Mouse (Mus musculus): ENCODE results near the gene Glra1. TPM values are rescaled to one million over a fixed set of nuclear protein-coding genes. Genes with fewer than 3 reads are reported as not detected.

Gene Glra1
- not detected for total RNA-seq (2022)

- peak; percentile 37 for DNase-seq (ENCODE audit: low spot score)
These were observed at the start of gene Glra1 for GRCm38 (mm10) chr11:55607808-55608523. Gene Glra1 (minus strand): TSS chr11:55608198.

DNA sequence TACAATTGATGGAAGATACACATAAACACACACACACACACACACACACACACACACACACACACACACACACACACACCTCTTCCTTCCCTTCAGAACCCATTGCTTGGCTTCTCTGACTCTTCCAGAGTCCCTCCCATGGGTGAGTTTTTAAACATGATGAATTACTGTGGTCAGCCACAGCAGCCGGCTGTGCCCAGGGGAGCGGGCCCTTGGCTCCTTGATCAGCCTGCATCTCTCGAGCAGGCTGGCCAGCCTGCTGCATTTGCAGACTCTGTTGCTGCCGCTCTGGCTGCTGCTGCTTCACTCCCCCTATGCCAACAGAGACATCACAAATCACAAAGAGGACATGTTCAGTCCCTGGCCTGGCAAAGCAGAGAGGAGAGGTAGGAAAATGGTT lies 29.0 kb upstream of the Glra1 start:
- DNase-seq (ENCODE audit: low spot score) = no peak

DNA sequence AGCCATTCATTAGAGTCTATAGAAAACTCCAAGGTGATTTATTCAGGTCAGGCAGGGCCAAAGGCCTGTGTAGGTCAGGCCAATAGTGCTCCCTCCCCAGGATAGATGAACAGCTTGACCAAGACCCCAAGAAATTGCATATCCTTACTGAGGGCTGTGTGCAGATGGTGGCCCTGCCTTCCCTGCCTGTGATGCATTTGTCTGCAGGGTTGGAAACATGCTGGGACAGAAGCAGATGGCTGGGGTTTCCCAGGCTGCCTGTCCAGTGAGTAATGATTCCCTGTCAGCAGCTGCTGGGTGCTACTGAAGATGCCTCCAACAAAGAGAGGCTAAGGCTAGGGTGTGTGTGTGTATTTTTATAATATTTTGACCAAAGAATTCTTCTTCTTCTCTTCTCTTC lies 25.9 kb upstream of the Glra1 start:
- DNase-seq (ENCODE audit: low spot score) = no peak

GRCm38 (mm10) chr11:55614631-55615030 lies 6.6 kb upstream of the Glra1 start:
- peak; percentile 0 for DNase-seq (ENCODE audit: low spot score)

DNA sequence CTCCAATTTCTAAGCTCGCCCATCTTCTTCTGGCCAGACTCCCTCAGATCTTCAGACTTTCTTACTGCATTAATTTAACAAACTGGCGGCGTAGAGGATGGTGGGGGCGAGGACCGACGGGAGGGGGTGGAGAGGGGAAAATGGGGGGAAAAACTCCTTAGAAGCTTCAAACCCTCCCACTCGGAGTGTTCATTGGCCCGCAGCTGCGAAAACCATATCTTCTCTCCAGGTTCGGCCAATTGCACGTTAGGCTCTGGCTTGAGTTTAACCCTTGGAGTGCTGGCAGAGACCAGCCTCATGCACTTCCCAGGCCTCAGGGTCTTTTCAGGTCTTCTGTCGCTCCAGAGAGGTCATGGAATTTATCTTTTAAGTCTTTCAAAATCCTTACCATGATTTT lies 524 bp upstream of the Glra1 start:
- DNase-seq (ENCODE audit: low spot score) = no peak

DNA sequence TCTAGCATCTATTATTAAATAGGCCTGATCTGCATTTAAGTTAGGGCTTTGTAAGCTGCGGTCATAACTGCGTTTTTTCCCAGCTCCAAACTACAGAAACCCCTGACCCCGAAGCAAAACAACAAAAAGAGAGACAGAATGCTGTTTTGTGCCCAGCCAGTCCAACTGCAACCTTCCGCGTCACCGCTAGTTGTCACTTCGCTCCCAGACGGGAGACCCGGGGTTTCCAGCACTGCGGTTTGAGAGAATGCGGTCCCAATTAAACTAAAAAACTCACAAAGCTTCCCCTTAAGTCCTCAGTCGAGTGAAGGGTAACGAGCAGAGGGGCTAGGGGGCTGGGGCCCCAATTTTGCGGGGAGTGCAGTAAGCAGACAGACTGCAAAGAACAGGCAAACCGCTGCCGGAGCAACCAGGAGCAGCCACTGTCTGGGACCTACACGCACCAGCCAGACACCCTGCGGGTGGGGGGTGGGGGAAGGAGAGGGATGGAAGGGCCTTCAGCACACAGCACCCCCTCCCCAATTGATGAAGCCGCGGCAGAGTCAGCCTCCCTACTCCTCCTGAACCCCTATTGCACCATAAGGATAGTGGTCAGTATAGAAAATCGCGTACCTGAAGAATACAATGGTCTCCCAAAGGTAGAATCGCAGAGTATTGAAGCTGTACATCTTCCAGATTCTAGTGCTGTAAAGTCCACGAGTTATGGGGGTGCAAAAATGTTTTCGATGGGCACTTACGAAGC lies 761 bp downstream of the Glra1 start:
- no peak for DNase-seq (ENCODE audit: low spot score)

GRCm38 (mm10) chr11:55601447-55602065 lies 6.4 kb downstream of the Glra1 start:
- no peak for DNase-seq (ENCODE audit: low spot score)

DNA sequence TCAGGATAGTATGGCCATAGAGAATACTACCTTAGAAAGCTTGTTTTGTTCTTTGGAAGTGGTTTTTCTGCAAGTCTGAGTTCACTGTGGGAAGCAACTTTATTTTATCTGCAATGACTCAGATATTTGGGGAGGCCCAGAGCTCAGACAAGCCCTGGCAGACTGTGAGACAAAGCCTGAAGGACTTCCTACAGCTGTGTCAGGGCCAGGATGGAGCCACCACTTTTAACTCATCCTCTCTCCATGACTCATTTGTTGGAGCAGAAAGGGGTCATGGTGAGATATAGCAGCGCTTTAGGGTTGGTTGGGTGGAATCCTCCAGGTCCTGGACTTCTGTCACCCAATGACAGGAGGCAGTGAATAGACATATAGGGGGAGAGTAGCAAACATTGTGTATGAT lies 12.3 kb downstream of the Glra1 start:
- DNase-seq (ENCODE audit: low spot score) = no peak

DNA sequence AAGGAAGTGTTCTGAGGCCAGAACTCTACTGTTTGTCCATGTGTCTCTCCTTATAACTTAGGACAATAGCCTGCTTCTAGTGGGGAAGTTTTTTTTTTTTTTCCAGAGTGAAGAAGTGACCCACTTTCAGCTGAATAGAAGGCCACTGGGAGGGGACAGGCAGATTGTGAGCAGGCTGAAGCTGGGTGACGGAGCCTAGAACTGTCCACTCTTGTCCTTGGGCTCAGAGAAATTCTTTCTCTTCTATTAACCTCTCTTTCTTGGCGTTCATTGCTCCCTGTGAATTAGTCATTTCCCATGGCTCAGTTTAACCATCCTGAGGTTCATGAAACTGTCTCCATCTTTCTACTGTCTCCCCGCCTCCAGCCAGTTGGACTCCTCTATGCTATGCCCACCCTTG lies 13.6 kb downstream of the Glra1 start:
- no peak for DNase-seq (ENCODE audit: low spot score)

GRCm38 (mm10) chr11:55591194-55591593 lies 16.8 kb downstream of the Glra1 start:
- DNase-seq (ENCODE audit: low spot score) = no peak

DNA sequence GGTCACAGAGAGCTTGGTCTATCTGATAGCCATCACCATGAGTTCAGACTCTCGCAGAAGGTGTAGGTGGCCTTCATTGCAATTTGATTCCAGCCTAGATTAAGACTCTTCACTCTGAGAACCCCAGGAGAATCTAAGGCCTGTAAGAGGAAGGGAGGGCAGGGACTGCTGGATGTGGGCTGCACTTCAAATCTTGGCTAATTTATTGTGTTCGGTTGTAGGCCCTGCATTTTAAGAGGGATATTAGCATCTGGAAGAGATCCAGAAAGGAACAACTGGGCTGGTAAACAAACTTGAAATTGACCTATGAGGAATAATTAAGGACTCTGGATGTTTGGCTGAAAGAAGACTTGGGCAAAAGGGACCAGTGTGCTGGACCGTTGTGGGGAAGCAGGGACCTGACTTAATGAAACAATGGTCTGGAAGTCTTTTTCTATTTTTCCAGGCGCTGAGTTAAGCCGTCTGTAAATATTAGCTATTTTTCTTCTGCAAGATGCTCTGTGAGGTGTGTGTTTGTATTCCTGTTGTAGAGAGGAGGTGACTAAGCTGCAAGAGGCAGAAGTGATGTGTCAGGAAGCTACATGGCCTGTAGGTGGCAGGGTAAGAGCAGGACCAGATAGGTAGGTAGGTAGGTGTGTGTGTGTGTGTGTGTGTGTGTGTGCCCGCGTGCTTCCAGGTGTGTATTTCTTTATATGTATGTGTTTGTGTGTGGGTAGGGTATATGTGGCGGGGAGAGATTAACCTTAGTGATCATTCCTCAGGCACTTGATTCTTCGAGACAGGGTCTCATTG lies 18.4 kb downstream of the Glra1 start:
- no peak for DNase-seq (ENCODE audit: low spot score)

- DNase-seq (ENCODE audit: low spot score) = no peak
These were observed 33.6 kb downstream of the Glra1 start for GRCm38 (mm10) chr11:55574397-55574796.

DNA sequence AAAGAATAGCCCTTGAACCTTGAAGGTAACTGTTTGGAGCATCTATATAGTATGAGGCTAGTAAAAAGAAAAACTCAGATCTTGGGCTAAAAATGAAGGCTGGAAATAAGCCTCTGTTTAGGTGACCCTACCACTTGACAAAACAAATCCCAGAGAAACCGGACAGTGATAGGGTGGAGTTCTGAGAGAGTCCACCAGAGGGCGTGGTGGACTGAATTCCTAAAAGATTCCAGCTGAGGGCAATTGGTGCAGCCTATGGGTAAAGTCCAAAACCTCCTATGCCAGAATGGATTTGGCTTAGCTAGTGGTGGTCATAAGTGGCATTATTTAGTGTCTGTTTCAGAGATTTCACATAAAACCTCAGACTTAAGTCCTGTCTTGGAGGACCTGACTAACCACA lies 36.9 kb downstream of the Glra1 start:
- DNase-seq (ENCODE audit: low spot score) = no peak

DNA sequence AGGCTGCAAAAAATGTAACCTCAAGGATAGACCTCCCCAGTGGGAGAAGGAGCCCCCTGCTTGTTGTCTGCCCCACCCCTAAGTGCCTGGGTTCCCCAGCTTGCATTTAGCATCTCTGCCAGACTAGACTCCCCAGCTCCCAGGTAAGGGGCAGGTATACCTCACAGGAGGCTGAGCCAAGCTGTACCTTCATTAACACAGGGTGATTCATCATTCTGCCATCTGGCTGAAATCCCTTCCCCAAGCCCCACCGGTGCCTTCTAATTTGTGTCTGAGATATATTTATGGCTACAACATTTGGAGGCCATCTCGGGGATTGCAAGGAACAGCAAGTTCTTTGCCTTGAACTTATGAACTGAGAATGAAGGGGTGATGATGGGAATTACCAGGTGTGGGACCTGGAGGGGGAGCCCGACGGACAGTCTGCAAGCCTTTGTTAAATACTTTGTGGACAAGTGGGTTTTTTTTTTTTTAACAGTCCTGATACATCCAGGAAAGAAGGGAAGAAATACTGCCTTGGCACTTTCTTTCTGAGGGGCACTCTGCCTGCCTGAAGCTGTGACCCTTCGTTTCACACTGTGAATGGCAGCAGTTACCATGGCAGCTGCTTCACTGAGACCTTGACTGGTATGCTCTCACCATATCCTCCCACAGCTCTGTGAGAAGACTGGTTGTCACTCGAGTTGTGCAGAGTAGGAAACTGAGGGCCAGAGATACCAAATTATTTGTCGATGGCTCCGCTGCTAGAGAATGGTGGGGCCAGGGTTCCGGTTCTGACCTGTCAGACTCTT lies 41.5 kb downstream of the Glra1 start:
- DNase-seq (ENCODE audit: low spot score) = no peak

GRCm38 (mm10) chr11:55545690-55546089 lies 62.3 kb downstream of the Glra1 start:
- DNase-seq (ENCODE audit: low spot score) = no peak

- DNase-seq (ENCODE audit: low spot score) = no peak
These were observed 65.3 kb downstream of the Glra1 start for GRCm38 (mm10) chr11:55542671-55543070.

DNA sequence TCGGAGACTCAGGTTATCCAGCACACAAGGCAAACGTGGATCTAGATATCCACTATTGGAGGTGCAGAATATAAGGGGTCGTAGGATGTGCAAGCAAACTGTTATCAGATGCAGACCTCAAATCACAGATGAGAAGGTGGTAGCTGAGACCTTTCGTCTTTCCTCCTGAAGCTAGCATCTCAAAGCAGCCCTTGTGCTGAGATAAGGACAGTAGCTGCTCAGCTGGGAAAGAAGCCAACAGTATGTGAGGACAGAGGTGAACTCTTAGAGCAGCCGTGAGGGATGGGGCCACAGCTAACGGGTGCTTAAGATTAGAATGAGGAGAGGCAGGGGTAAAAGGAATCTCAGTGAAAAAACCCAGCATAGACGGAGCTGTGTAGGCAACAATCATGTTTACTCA lies 65.9 kb downstream of the Glra1 start:
- DNase-seq (ENCODE audit: low spot score) = no peak

DNA sequence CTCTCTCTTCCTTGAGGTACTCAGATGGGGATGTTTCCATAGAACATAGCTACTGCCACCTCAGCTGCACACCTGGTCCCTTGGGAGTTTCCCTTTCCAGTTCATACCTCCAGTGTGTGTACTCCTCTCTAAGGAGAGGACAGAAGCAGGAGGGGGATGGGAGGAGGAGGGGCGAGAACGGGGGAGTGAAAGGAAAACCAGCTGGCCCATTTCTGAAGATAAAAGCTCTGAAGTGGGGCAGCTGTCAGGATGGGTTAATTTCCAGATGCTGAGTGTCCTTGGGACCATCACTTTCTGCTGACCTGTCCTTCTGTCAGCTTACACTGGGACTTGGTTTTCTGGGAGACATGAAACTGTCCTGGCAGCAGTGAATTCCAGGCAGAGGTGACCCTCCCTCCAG lies 73.2 kb downstream of the Glra1 start:
- no peak for DNase-seq (ENCODE audit: low spot score)

DNA sequence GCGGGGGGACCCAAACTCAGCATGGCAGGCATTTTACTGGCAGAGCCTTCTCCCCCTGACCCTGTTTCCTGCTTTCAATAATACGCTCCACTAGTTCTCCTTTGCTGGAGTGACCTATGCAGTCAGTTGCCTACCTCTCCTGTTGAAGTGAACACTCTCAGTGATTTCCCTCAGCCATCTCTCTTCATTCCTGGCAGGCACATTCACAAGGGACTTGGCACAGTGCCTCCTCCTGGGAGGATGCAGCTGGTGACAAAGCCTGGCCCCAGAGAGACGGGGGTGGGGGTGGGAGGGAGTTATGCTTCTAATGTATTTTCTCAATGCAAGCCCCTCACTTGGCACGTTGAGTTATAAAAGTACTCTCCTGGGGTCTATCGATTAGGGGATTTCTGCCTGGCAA lies 74.6 kb downstream of the Glra1 start:
- DNase-seq (ENCODE audit: low spot score) = no peak

GRCm38 (mm10) chr11:55530741-55531140 lies 77.3 kb downstream of the Glra1 start:
- DNase-seq (ENCODE audit: low spot score) = no peak

Data from heart, adult 8-10 months (tissue).